Mouse (Mus musculus) limb, embryonic 14.5 days (tissue): ENCODE measurements around the gene Fcrla. TPM values are rescaled to one million over a fixed set of nuclear protein-coding genes. Genes with fewer than 3 reads are reported as not detected.

ENCODE experiments used
- ATAC-seq: fragments of 200-750 bp; cut with Nextera tagmentation; 2 replicates; pipeline ENCODE4 v1.8.0; 2017; ENCODE audit warnings: low read depth, moderate number of reproducible peaks, moderate TSS enrichment; ENCODE audit not compliant: low FRiP score
- DNase-seq: peaks from one replicate; pipeline ENCODE4 v3.0.0-alpha.2; 2015; ENCODE audit warnings: low spot score
- H3K27ac ChIP-seq: fragments of 300-500 bp; sonication (generic); replicated peaks from 2 replicates; pipeline ENCODE4 v1.5.1; 2014; ENCODE audit warnings: low read depth, mild to moderate bottlenecking, low read length, moderate library complexity, mixed read lengths
- H3K27me3 ChIP-seq: fragments of 300-500 bp; sonication (generic); 2 replicates; pipeline ENCODE4 v1.6.1; 2014; ENCODE audit warnings: low read length, mixed read lengths; ENCODE audit not compliant: control insufficient read depth, insufficient read depth
- H3K36me3 ChIP-seq: fragments of 300-500 bp; sonication (generic); 2 replicates; pipeline ENCODE4 v1.6.1; 2014; ENCODE audit warnings: mild to moderate bottlenecking, low read length, moderate library complexity, mixed read lengths; ENCODE audit not compliant: control insufficient read depth, insufficient read depth
- H3K4me1 ChIP-seq: fragments of 300-500 bp; sonication (generic); 2 replicates; pipeline ENCODE4 v1.6.1; 2014; ENCODE audit warnings: antibody characterized with exemption, low read length, mixed read lengths; ENCODE audit not compliant: control insufficient read depth, insufficient read depth
- H3K4me2 ChIP-seq: fragments of 300-500 bp; sonication (generic); replicated peaks from 2 replicates; pipeline ENCODE4 v1.6.1; 2014; ENCODE audit warnings: low read depth, mild to moderate bottlenecking, low read length, moderate library complexity; ENCODE audit not compliant: severe bottlenecking
- H3K4me3 ChIP-seq: fragments of 300-500 bp; sonication (generic); replicated peaks from 2 replicates; pipeline ENCODE4 v1.5.1; 2014; ENCODE audit warnings: low read length
- H3K9ac ChIP-seq: fragments of 300-500 bp; sonication (generic); 2 replicates; pipeline ENCODE4 v1.6.1; 2014; ENCODE audit warnings: mild to moderate bottlenecking, low read depth, low read length, moderate library complexity; ENCODE audit not compliant: severe bottlenecking
- H3K9me3 ChIP-seq: fragments of 300-500 bp; sonication (generic); 2 replicates; pipeline ENCODE4 v1.6.1; 2016; ENCODE audit warnings: low read length; ENCODE audit not compliant: control insufficient read depth
- POLR2A ChIP-seq: fragments of 200-500 bp; IDR thresholded peaks from 2 replicates; pipeline ENCODE4 v1.8.0; 2012; ENCODE audit warnings: inconsistent platforms, mild to moderate bottlenecking, moderate library complexity, borderline replicate concordance; ENCODE audit not compliant: insufficient read depth, insufficient read length; ENCODE audit errors: extremely low read depth
- WGBS: fragments of 180-500 bp; shearing (Covaris S2); extraction: QIAGEN DNeasy Blood & Tissue Kit; methylation state at CpG from one replicate; pipeline ENCODE4 v1.1.7; 2014; 5-methylcytosine and 5-hydroxymethylcytosine counted together
- polyA plus RNA-seq, 2 experiments: library from polyadenylated mRNA; depleted of rRNA in 1 of 2; stranded (reverse) in 1 of 2; unstranded in 1 of 2; fragments of >200 nt; fragmentation: Nextera tagmentation in 1 of 2; extraction: Ambion mirVana in 1 of 2; gene quantifications; 2 replicates each; pipeline versions ENCODE4 v1.2.1 to v1.2.3; 2012 to 2014

The Fcrla gene
- polyA plus RNA-seq, 2 experiments, result 0.13 TPM; not detected in 1

- H3K4me1 ChIP-seq, result peaks cover 5% of the 10 kb centered on the region; the same call in 1 of the 2 replicates
- no peak within 1 kb of the TSS for H3K4me2 ChIP-seq
- no peaks in the 10 kb centered on the region for H3K36me3 ChIP-seq
- TF ChIP-seq POLR2A, result no peak
- DNase-seq (no peak), ATAC-seq (no peak)
- H3K9ac ChIP-seq, result no peak within 1 kb of the TSS
- no peak within 1 kb of the TSS for H3K27ac ChIP-seq
- H3K9me3 ChIP-seq, result no peaks in the 10 kb centered on the region
- no peak within 1 kb of the TSS for H3K4me3 ChIP-seq
- WGBS, result 78% methylated on average over 5 of the region's 5 CpGs
- peaks cover 13% of the 10 kb centered on the region for H3K27me3 ChIP-seq
These were observed 14.3 kb downstream of the Fcrla start, which contains the start of gene Fcrlb for GRCm38 (mm10) chr1:170912891-170913615. Gene Fcrlb, minus strand, starts transcription at chr1:170912941.

GRCm38 (mm10) chr1:170911907-170912660, 15.3 kb downstream of the Fcrla start:
- H3K4me1 ChIP-seq, result peaks cover 7% of the 10 kb centered on the region; the same call in 1 of the 2 replicates
- ATAC-seq, result no peak
- 78% methylated on average over 11 of the region's 11 CpGs for WGBS

GRCm38 (mm10) chr1:170908341-170908740, 19.0 kb downstream of the Fcrla start:
- peak overlapping the region; percentile 91 for H3K4me2 ChIP-seq
- 3% methylated on average over 21 of the region's 21 CpGs for WGBS
- no peaks in the 10 kb centered on the region for H3K9me3 ChIP-seq
- DNase-seq (no peak), ATAC-seq (no peak; the same call in 1 of the 2 replicates)
- peak overlapping the region; percentile 48 for H3K4me3 ChIP-seq
- H3K27ac ChIP-seq, result no peak overlapping the region
- H3K36me3 ChIP-seq, result no peaks in the 10 kb centered on the region
- H3K4me1 ChIP-seq, result peaks cover 7% of the 10 kb centered on the region; the same call in 1 of the 2 replicates
- H3K27me3 ChIP-seq, result peaks cover 33% of the 10 kb centered on the region
- no peak for TF ChIP-seq POLR2A
- H3K9ac ChIP-seq, result 0 out of 2 replicates have a peak overlapping the region, but pooled peaks have one; percentile 44

More at GRCm38 (mm10) chr1:170911907-170912660, 15.3 kb downstream of the Fcrla start:
- H3K9ac ChIP-seq, result no peak overlapping the region
- H3K4me3 ChIP-seq, result no peak overlapping the region
- no peak overlapping the region for H3K27ac ChIP-seq
- peaks cover 22% of the 10 kb centered on the region for H3K27me3 ChIP-seq
- DNase-seq, result no peak
- H3K36me3 ChIP-seq, result no peaks in the 10 kb centered on the region
- no peak overlapping the region for H3K4me2 ChIP-seq
- no peak for TF ChIP-seq POLR2A
- no peaks in the 10 kb centered on the region for H3K9me3 ChIP-seq

GRCm38 (mm10) chr1:170907456-170908191, 19.8 kb downstream of the Fcrla start:
- peak overlapping the region; percentile 48 for H3K4me3 ChIP-seq
- no peak overlapping the region for H3K27ac ChIP-seq
- 1% methylated on average over 62 of the region's 71 CpGs for WGBS
- TF ChIP-seq POLR2A, result no peak
- no peaks in the 10 kb centered on the region for H3K9me3 ChIP-seq
- DNase-seq (peak; percentile 6), ATAC-seq (peak; percentile 47; the same call in 1 of the 2 replicates)
- peak overlapping the region; percentile 91 for H3K4me2 ChIP-seq
- peaks cover 33% of the 10 kb centered on the region for H3K27me3 ChIP-seq
- peak overlapping the region; percentile 44; the same call in 1 of the 2 replicates for H3K9ac ChIP-seq
- H3K36me3 ChIP-seq, result no peaks in the 10 kb centered on the region
- H3K4me1 ChIP-seq, result peaks cover 7% of the 10 kb centered on the region; the same call in 1 of the 2 replicates

DNA sequence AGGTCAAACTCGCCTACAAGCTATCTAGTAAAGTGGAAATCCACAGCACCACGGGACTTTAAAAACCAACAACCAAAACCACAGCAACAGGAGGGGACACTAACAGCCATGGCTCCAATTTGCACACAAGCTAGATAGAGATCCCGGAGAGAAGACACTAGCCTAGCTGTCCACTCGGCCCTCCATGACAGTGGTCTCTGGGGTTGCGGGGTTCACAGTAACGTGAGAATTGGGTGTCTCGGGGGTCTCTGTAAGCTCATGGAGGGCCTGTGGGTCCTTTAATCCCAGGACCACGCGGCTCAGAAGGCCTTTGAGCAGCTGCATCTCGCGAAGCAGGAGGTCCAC, 20.3 kb downstream of the Fcrla start:
- Histone ChIP-seq H3K27me3 (peaks cover 33% of the 10 kb centered on the region), H3K9me3 (no peaks in the 10 kb centered on the region), H3K27ac (no peak overlapping the region), H3K4me2 (peak overlapping the region; percentile 91), H3K9ac (0 out of 2 replicates have a peak overlapping the region, but pooled peaks have one; percentile 44), H3K4me3 (peak overlapping the region; percentile 48), H3K4me1 (peaks cover 7% of the 10 kb centered on the region; the same call in 1 of the 2 replicates), H3K36me3 (no peaks in the 10 kb centered on the region)
- no peak for TF ChIP-seq POLR2A
- DNase-seq, result no peak
- WGBS, result 23% methylated on average over 11 of the region's 11 CpGs
- no peak for ATAC-seq
